Mouse (Mus musculus) CH12.LX (cell line): ENCODE results near the gene Clasp2. TPM values are rescaled to one million over a fixed set of nuclear protein-coding genes. Genes with fewer than 3 reads are reported as not detected.

ENCODE experiments used
- DNase-seq: peaks from one replicate; pipeline ENCODE4 v3.0.0-alpha.2; 2013; ENCODE audit errors: extremely low read depth
- H3K27ac ChIP-seq: 2 replicates; pipeline ENCODE4 v1.5.1; 2012; ENCODE audit warnings: low read depth, mild to moderate bottlenecking, control low read depth, moderate library complexity; ENCODE audit not compliant: insufficient read depth
- H3K27me3 ChIP-seq: replicated peaks from 2 replicates; pipeline ENCODE3; 2012; ENCODE audit warnings: inconsistent platforms
- H3K36me3 ChIP-seq, 2 experiments: replicated peaks in 1 of 2; 2 replicates each; pipeline versions ENCODE3 to v1.6.1; 2012; ENCODE audit warnings: inconsistent platforms in 1 of 2, low read length in 1 of 2, mild to moderate bottlenecking in 1 of 2, mixed read lengths in 1 of 2, moderate library complexity in 1 of 2; ENCODE audit not compliant: control insufficient read depth in 1 of 2, insufficient read depth in 1 of 2
- H3K4me1 ChIP-seq, 2 experiments: 2 replicates each; pipeline ENCODE4 v1.6.1; 2012; ENCODE audit warnings: inconsistent platforms in 1 of 2, moderate library complexity in 1 of 2; ENCODE audit not compliant: insufficient read depth in 2 of 2, control insufficient read depth in 1 of 2
- H3K4me2 ChIP-seq: 2 replicates; pipeline ENCODE4 v1.6.1; 2012; ENCODE audit warnings: low read depth, mild to moderate bottlenecking, control low read depth; ENCODE audit not compliant: poor library complexity, insufficient read depth, severe bottlenecking
- H3K4me3 ChIP-seq, 3 experiments: fragments of 150-350 bp in 1 of 3; sonication (generic) in 1 of 3; replicated peaks in 1 of 3; 2 replicates each; pipeline versions ENCODE3 to v1.5.1; 2011 to 2012; ENCODE audit warnings: low read depth in 2 of 3, low read length in 2 of 3, mild to moderate bottlenecking in 2 of 3, moderate library complexity in 2 of 3, control low read depth in 1 of 3, improper control_type of control experiment in 1 of 3, inconsistent platforms in 1 of 3, mixed read lengths in 1 of 3; ENCODE audit not compliant: poor library complexity in 1 of 3
- H3K79me2 ChIP-seq: replicated peaks from 2 replicates; pipeline ENCODE4 v1.6.1; 2012; ENCODE audit warnings: mild to moderate bottlenecking, moderate library complexity; ENCODE audit not compliant: control insufficient read depth, poor library complexity, insufficient read depth, severe bottlenecking; ENCODE audit errors: extremely low read depth
- H3K9ac ChIP-seq: 2 replicates; pipeline ENCODE4 v1.6.1; 2012; ENCODE audit warnings: low read depth, mild to moderate bottlenecking, control low read depth, moderate library complexity; ENCODE audit not compliant: insufficient read depth
- H3K9me3 ChIP-seq: replicated peaks from 2 replicates; pipeline ENCODE3; 2012; ENCODE audit warnings: low read length, inconsistent platforms, mixed read lengths
- BHLHE40 ChIP-seq: IDR thresholded peaks from 2 replicates; pipeline ENCODE4 v1.6.1; 2011; ENCODE audit warnings: mild to moderate bottlenecking, low read depth, low read length, improper control_type of control experiment
- CHD1 ChIP-seq: IDR thresholded peaks from 2 replicates; pipeline ENCODE4 v1.6.1; 2012; ENCODE audit warnings: low read depth, low read length, improper control_type of control experiment, inconsistent platforms
- CHD2 ChIP-seq: IDR thresholded peaks from 2 replicates; pipeline ENCODE4 v1.6.1; 2011; ENCODE audit warnings: low read length, improper control_type of control experiment
- CTCF ChIP-seq, 2 experiments: IDR thresholded peaks in 1 of 2; conservative IDR thresholded peaks in 1 of 2; 2 replicates each; pipeline ENCODE4 v1.5.1; 2011 to 2012; ENCODE audit warnings: low read depth in 2 of 2, low read length in 2 of 2, improper control_type of control experiment in 1 of 2, inconsistent platforms in 1 of 2, mild to moderate bottlenecking in 1 of 2, moderate library complexity in 1 of 2
- ETS1 ChIP-seq: conservative IDR thresholded peaks from 2 replicates; pipeline ENCODE4 v1.6.1; 2012; ENCODE audit warnings: low read depth, mild to moderate bottlenecking, inconsistent platforms, low read length, improper control_type of control experiment, moderate library complexity
- GABPA ChIP-seq: IDR thresholded peaks from 2 replicates; pipeline ENCODE4 v1.6.1; 2012; ENCODE audit warnings: low read depth, low read length, improper control_type of control experiment, inconsistent platforms; ENCODE audit not compliant: insufficient replicate concordance
- JUN ChIP-seq: IDR thresholded peaks from 2 replicates; pipeline ENCODE4 v1.6.1; 2011; ENCODE audit warnings: low read depth, mild to moderate bottlenecking, low read length, improper control_type of control experiment, moderate library complexity; ENCODE audit not compliant: insufficient read depth
- KAT2A ChIP-seq: IDR thresholded peaks from 2 replicates; pipeline ENCODE4 v1.6.1; 2012; ENCODE audit warnings: low read length, improper control_type of control experiment, inconsistent platforms; ENCODE audit not compliant: insufficient replicate concordance
- MAX ChIP-seq: IDR thresholded peaks from 2 replicates; pipeline ENCODE4 v1.6.1; 2011; ENCODE audit warnings: low read length, improper control_type of control experiment
- MAZ ChIP-seq: IDR thresholded peaks from 2 replicates; pipeline ENCODE4 v1.6.1; 2012; ENCODE audit warnings: low read depth, mild to moderate bottlenecking, inconsistent platforms, low read length, improper control_type of control experiment, moderate library complexity
- MEF2A ChIP-seq: IDR thresholded peaks from 2 replicates; pipeline ENCODE4 v1.6.1; 2014; ENCODE audit warnings: low read depth, mild to moderate bottlenecking, inconsistent platforms, low read length, improper control_type of control experiment, borderline replicate concordance
- NRF1 ChIP-seq: IDR thresholded peaks from 2 replicates; pipeline ENCODE4 v1.6.1; 2014; ENCODE audit warnings: low read depth, mild to moderate bottlenecking, inconsistent platforms, low read length, improper control_type of control experiment, moderate library complexity
- PAX5 ChIP-seq: IDR thresholded peaks from 2 replicates; pipeline ENCODE4 v1.6.1; 2012; ENCODE audit warnings: low read length, inconsistent platforms, mixed read lengths
- POLR2AphosphoS2 ChIP-seq: IDR thresholded peaks from 2 replicates; pipeline ENCODE4 v1.6.1; 2011; ENCODE audit warnings: low read depth, low read length, improper control_type of control experiment
- RAD21 ChIP-seq: IDR thresholded peaks from 2 replicates; pipeline ENCODE4 v1.6.1; 2011; ENCODE audit warnings: low read depth, mild to moderate bottlenecking, low read length, improper control_type of control experiment, moderate library complexity
- SIN3A ChIP-seq: IDR thresholded peaks from 2 replicates; pipeline ENCODE4 v1.6.1; 2012; ENCODE audit warnings: low read length, improper control_type of control experiment, inconsistent platforms
- SMC3 ChIP-seq: IDR thresholded peaks from 2 replicates; pipeline ENCODE4 v1.6.1; 2011; ENCODE audit warnings: low read depth, low read length, improper control_type of control experiment
- TBP ChIP-seq: conservative IDR thresholded peaks from 2 replicates; pipeline ENCODE4 v1.6.1; 2011; ENCODE audit warnings: low read depth, low read length, improper control_type of control experiment
- UBTF ChIP-seq: IDR thresholded peaks from 2 replicates; pipeline ENCODE4 v1.6.1; 2012; ENCODE audit warnings: low read depth, mild to moderate bottlenecking, inconsistent platforms, low read length, improper control_type of control experiment, moderate library complexity
- ZC3H11A ChIP-seq: IDR thresholded peaks from 2 replicates; pipeline ENCODE4 v1.6.1; 2012; ENCODE audit warnings: low read depth, mild to moderate bottlenecking, inconsistent platforms, low read length, improper control_type of control experiment
- ZMIZ1 ChIP-seq: IDR thresholded peaks from 2 replicates; pipeline ENCODE4 v1.6.1; 2012; ENCODE audit warnings: low read depth, mild to moderate bottlenecking, inconsistent platforms, low read length, improper control_type of control experiment
- dilution Hi-C: fragments of 300-500 bp; cut with MboI; formaldehyde crosslinking; loops from 2 replicates; pipeline ENCODE4 v1.14.3; 2020; ENCODE audit warnings: low sequenced_read_pairs; ENCODE audit not compliant: extremely low pct_unique_long_range_greater_than_20kb, extremely low pct_ligation_motif_present
- in situ Hi-C: fragments of 300-500 bp; cut with MboI; formaldehyde crosslinking; loops from 3 replicates; pipeline ENCODE4 v1.14.3; 2019; ENCODE audit warnings: low sequenced_read_pairs, low pct_ligation_motif_present, low pct_unique_long_range_greater_than_20kb, mixed read lengths
- polyA plus RNA-seq: library from polyadenylated mRNA; unstranded; fragments of >175 nt; gene quantifications from 2 replicates; pipeline ENCODE4 v1.2.1, GENCODE M21; 2012; ENCODE audit warnings: low read depth; ENCODE audit not compliant: insufficient read length
- total RNA-seq, 2 experiments: library from RNA; depleted of rRNA; stranded (reverse); fragments of 300-350 nt in 1 of 2; fragments of >200 nt in 1 of 2; gene quantifications; 2 replicates each; pipeline ENCODE4 v1.2.3; 2012 to 2014

The Clasp2 gene
- total and polyA plus RNA-seq, 3 experiments: 23.9 to 32.4 (median 27.0) TPM

DNA sequence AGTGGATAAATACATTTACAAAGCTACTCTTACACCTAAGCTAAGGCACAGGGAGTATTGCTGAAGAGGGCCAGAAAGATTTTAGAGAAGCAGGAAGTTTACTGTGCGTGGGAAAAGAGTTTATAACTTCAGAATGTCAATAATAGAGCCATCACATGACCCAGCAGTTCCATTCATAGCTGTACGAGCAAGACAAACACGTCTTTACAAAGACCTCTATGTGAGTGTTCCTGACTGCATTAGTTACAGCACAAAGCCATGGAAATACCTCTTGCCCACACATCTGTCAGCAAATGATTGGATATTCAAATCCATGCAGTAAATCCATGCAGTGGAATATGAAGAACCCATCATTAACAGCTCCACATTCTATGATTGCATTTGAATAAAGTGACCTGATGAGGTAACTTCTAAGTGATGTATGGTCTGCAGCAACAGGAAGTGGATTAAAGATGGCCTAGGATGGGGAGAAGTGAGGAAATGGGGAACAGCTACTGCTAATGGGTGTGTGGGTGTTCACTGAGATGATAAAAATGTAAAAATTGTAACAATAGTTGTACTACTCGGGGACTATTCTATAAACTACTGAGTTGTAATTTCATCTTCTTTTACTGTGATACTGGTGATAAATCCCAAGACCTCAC is 41.2 kb downstream of the Clasp2 start:
- dilution Hi-C loops (no loop called here), in situ Hi-C loops (no loop called here)
- no peaks in the 10 kb centered on the region for H3K9me3 ChIP-seq
- H3K27me3 ChIP-seq: no peaks in the 10 kb centered on the region
- no peaks in the 10 kb centered on the region for H3K4me1 ChIP-seq
- H3K4me2 ChIP-seq: no peak overlapping the region
- no peak overlapping the region for H3K9ac ChIP-seq
- H3K36me3 ChIP-seq: peaks cover 9 to 58% of the 10 kb centered on the region in 2 experiments
- TF ChIP-seq ETS1 (no peak), SMC3 (no peak), UBTF (no peak), CHD2 (no peak), NRF1 (no peak), ZC3H11A (no peak), TBP (no peak), POLR2AphosphoS2 (no peak), MEF2A (no peak), BHLHE40 (no peak), MAX (no peak)
- H3K79me2 ChIP-seq: no peaks in the 10 kb centered on the region
- H3K4me3 ChIP-seq: no peak overlapping the region
- DNase-seq: no peak
- H3K27ac ChIP-seq: no peak overlapping the region

DNA sequence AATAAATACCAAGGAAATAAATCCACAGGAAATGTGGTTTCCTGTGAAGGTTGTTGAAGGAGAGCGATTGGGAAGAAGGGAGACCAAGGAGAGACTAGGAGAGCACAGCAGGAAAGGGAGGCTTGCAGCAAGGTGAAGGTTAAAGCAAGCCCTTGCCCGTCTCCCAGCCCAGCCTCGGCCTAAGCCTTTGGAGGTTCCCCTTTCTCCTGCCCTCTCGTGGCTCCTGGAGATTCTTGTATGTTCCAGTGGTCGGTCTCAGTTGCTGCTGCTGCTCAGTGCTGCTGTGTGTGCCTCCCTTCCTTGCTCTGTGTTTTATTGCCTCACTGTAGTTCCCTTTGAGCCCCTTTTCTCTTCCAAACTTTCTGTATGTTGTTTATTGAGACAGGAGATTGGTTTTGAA is 42.4 kb downstream of the Clasp2 start:
- no peaks in the 10 kb centered on the region for H3K27me3 ChIP-seq
- dilution Hi-C loops (no loop called here), in situ Hi-C loops (no loop called here)

More for the DNA sequence above, 42.4 kb downstream of the Clasp2 start:
- Histone ChIP-seq H3K9me3 (no peaks in the 10 kb centered on the region), H3K36me3 (peaks cover 9 to 59% of the 10 kb centered on the region in 2 experiments), H3K4me1 (no peaks in the 10 kb centered on the region), H3K4me2 (no peak overlapping the region), H3K9ac (no peak overlapping the region), H3K79me2 (no peaks in the 10 kb centered on the region), H3K4me3 (no peak overlapping the region), H3K27ac (no peak overlapping the region)
- no peak for DNase-seq
- TF ChIP-seq ZC3H11A: no peak
- no peak for TF ChIP-seq JUN
- TF ChIP-seq CHD2: no peak
- no peak for TF ChIP-seq PAX5
- TF ChIP-seq KAT2A: no peak
- TF ChIP-seq SIN3A: no peak
- TF ChIP-seq ZMIZ1: no peak
- no peak for TF ChIP-seq CHD1
- no peak for TF ChIP-seq MAX
- no peak for TF ChIP-seq SMC3
- TF ChIP-seq CTCF (conservative IDR thresholded peaks at IDR 0.05 in 1 of 2, IDR thresholded peaks at IDR 0.05 in 1 of 2; ENCODE audit: low read depth in 2 of 2, low read length in 2 of 2): no peak
- no peak for TF ChIP-seq RAD21
- no peak for TF ChIP-seq GABPA
- no peak for TF ChIP-seq MAZ
